Mouse (Mus musculus): ENCODE results near the gene Man1c1.

The Man1c1 gene

GRCm38 (mm10) chr4:134674970-134675369, 29.1 kb downstream of the Man1c1 start:
- DNase-seq (ENCODE audit: low spot score in 2 of 2) = no peak

GRCm38 (mm10) chr4:134673882-134674463, 30.1 kb downstream of the Man1c1 start:
- no peak for DNase-seq (ENCODE audit: low spot score in 2 of 2)

GRCm38 (mm10) chr4:134673151-134673550, 30.9 kb downstream of the Man1c1 start:
- no peak for DNase-seq (ENCODE audit: low spot score in 2 of 2)

- DNase-seq (ENCODE audit: low spot score in 2 of 2) = no peak
These were observed 31.8 kb downstream of the Man1c1 start for GRCm38 (mm10) chr4:134672326-134672725.

- DNase-seq (ENCODE audit: low spot score in 2 of 2) = no peak
These were observed 32.4 kb downstream of the Man1c1 start for GRCm38 (mm10) chr4:134671660-134672173.

- DNase-seq (ENCODE audit: low spot score in 2 of 2) = no peak
These were observed 34.2 kb downstream of the Man1c1 start for GRCm38 (mm10) chr4:134669742-134670354.

- DNase-seq (ENCODE audit: low spot score in 2 of 2) = no peak
These were observed 35.6 kb downstream of the Man1c1 start for GRCm38 (mm10) chr4:134668355-134669028.

- no peak for DNase-seq (ENCODE audit: low spot score in 2 of 2)
These were observed 37.7 kb downstream of the Man1c1 start for GRCm38 (mm10) chr4:134666391-134666790.

GRCm38 (mm10) chr4:134663052-134663451, 41.0 kb downstream of the Man1c1 start:
- DNase-seq (ENCODE audit: low spot score in 2 of 2) = peak in 1 of 2 experiments; percentile 44

- DNase-seq (ENCODE audit: low spot score in 2 of 2) = no peak
These were observed 43.4 kb downstream of the Man1c1 start for GRCm38 (mm10) chr4:134660630-134661183.

- DNase-seq (ENCODE audit: low spot score in 2 of 2) = no peak
These were observed 44.5 kb downstream of the Man1c1 start for GRCm38 (mm10) chr4:134659354-134660301.

GRCm38 (mm10) chr4:134657473-134657872, 46.6 kb downstream of the Man1c1 start:
- DNase-seq (ENCODE audit: low spot score in 2 of 2) = no peak

GRCm38 (mm10) chr4:134654391-134654790, 49.7 kb downstream of the Man1c1 start:
- DNase-seq (ENCODE audit: low spot score in 2 of 2) = no peak

- DNase-seq (ENCODE audit: low spot score in 2 of 2) = no peak
These were observed 51.4 kb downstream of the Man1c1 start for GRCm38 (mm10) chr4:134652720-134653119.

- DNase-seq (ENCODE audit: low spot score in 2 of 2) = no peak
These were observed 51.9 kb downstream of the Man1c1 start for GRCm38 (mm10) chr4:134652151-134652550.

GRCm38 (mm10) chr4:134651358-134651757, 52.7 kb downstream of the Man1c1 start:
- peak in 1 of 2 experiments; percentile 53 for DNase-seq (ENCODE audit: low spot score in 2 of 2)

GRCm38 (mm10) chr4:134645042-134645948, 58.8 kb downstream of the Man1c1 start:
- DNase-seq (ENCODE audit: low spot score in 2 of 2) = no peak

- DNase-seq (ENCODE audit: low spot score in 2 of 2) = no peak
These were observed 59.7 kb downstream of the Man1c1 start for GRCm38 (mm10) chr4:134644410-134644809.

GRCm38 (mm10) chr4:134641711-134642516, 62.2 kb downstream of the Man1c1 start:
- DNase-seq (ENCODE audit: low spot score in 2 of 2) = no peak

Data from urinary bladder, postnatal 4 days (tissue).